Mouse (Mus musculus): ENCODE results near the gene Omp. TPM values are rescaled to one million over a fixed set of nuclear protein-coding genes. Genes with fewer than 3 reads are reported as not detected.

The Omp gene
- polyA plus RNA-seq (2021; fragmentation: Nextera tagmentation) = 0.11 and 0.23 TPM in 2 replicates
- long read RNA-seq, experiment 1, transcript Omp-201 (1 exons, 2,144 nt) = major isoform, 106 of 106 reads
- long read RNA-seq, experiment 1, partial matches to known transcripts = 0 of 106 reads
- long read RNA-seq, experiment 1, other reads (novel, unspliced or antisense) = 0 of 106 reads
- long read RNA-seq, experiment 2 = 0 reads

DNA sequence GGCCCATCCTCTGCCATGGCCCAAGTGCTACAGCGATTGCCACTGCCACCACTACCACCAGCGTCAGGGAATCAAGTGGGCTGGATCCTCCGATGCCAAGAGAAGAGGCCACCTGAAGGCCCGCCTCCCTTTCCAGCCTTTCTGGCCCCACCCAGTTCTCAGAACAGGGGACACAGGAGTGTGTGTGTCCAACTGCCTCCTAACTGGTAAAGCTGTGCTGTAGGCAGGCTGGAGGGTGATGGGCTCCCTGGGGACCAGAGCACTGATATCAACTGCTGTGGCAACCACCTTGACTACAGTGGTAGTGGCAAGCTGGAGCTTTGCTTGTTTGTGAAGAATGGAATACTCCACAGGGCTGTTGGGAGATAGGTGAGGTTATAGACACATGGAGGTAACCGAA, at the start of gene Omp:
Omp (minus strand) TSS at position 101 of the 400 bp plus-strand sequence.

GRCm38 (mm10) chr7:98177929-98178559, 32.7 kb upstream of the Omp start, which contains the start of gene Capn5:
Gene Capn5, minus strand, starts transcription at chr7:98178274.

GRCm38 (mm10) chr7:98119179-98119960, 25.9 kb downstream of the Omp start, which contains the start of gene Myo7a:
Gene Myo7a, minus strand, starts transcription at chr7:98119524.

Other genes starting within 250 kb of the Omp start
- gene Gdpd4, start 225.5 kb downstream of the Omp start, polyA plus RNA-seq (2021; fragmentation: Nextera tagmentation) = not detected in 2 replicates
- 6.5 and 7.1 TPM in 2 replicates for gene Myo7a, start 26.0 kb downstream of the Omp start, polyA plus RNA-seq (2021; fragmentation: Nextera tagmentation)
- 11.9 and 14.3 TPM in 2 replicates for gene Capn5, start 32.8 kb upstream of the Omp start, polyA plus RNA-seq (2021; fragmentation: Nextera tagmentation)
- gene B3gnt6, start 54.0 kb upstream of the Omp start, polyA plus RNA-seq (2021; fragmentation: Nextera tagmentation) = 0.25 and 0.46 TPM in 2 replicates
- gene Acer3, start 175.7 kb upstream of the Omp start, polyA plus RNA-seq (2021; fragmentation: Nextera tagmentation) = 13.9 and 16.4 TPM in 2 replicates
- gene Tsku, start 215.8 kb upstream of the Omp start, polyA plus RNA-seq (2021; fragmentation: Nextera tagmentation) = 2.1 and 2.2 TPM in 2 replicates